Mouse (Mus musculus) lung, embryonic 14.5 days (tissue): ENCODE results near the gene Cep170. TPM values are rescaled to one million over a fixed set of nuclear protein-coding genes. Genes with fewer than 3 reads are reported as not detected.

Experiments used
- ATAC-seq: fragments of 200-750 bp; cut with Nextera tagmentation; 2 replicates; pipeline ENCODE4 v1.8.0; 2017; ENCODE audit warnings: mild to moderate bottlenecking, moderate TSS enrichment, moderate library complexity; ENCODE audit not compliant: insufficient read depth
- DNase-seq: peaks from one replicate; pipeline ENCODE4 v3.0.0-alpha.2; 2015
- H3K27ac ChIP-seq: fragments of 300-500 bp; sonication (generic); 2 replicates; pipeline ENCODE4 v1.5.1; 2014; ENCODE audit warnings: low read depth, mild to moderate bottlenecking, moderate library complexity
- H3K27me3 ChIP-seq: fragments of 300-500 bp; sonication (generic); 2 replicates; pipeline ENCODE4 v1.6.1; 2014; ENCODE audit warnings: low read length, control low read depth; ENCODE audit not compliant: insufficient read depth
- H3K36me3 ChIP-seq: fragments of 300-500 bp; sonication (generic); 2 replicates; pipeline ENCODE4 v1.6.1; 2014; ENCODE audit warnings: control low read depth; ENCODE audit not compliant: insufficient read depth
- H3K4me1 ChIP-seq: fragments of 300-500 bp; sonication (generic); 2 replicates; pipeline ENCODE4 v1.6.1; 2014; ENCODE audit warnings: antibody characterized with exemption, control low read depth; ENCODE audit not compliant: insufficient read depth
- H3K4me2 ChIP-seq: fragments of 300-500 bp; sonication (generic); 2 replicates; pipeline ENCODE4 v1.6.1; 2014; ENCODE audit warnings: mild to moderate bottlenecking
- H3K4me3 ChIP-seq: fragments of 300-500 bp; sonication (generic); 2 replicates; pipeline ENCODE4 v1.5.1; 2014; ENCODE audit warnings: low read depth, low read length
- H3K9ac ChIP-seq: fragments of 300-500 bp; sonication (generic); 2 replicates; pipeline ENCODE4 v1.6.1; 2014
- H3K9me3 ChIP-seq: fragments of 300-500 bp; sonication (generic); 2 replicates; pipeline ENCODE4 v1.6.1; 2016; ENCODE audit warnings: low read depth, low read length, control low read depth
- CTCF ChIP-seq: IDR thresholded peaks from 2 replicates; pipeline ENCODE4 v1.5.1; 2016; ENCODE audit warnings: antibody characterized with exemption, low read depth
- WGBS: fragments of 180-500 bp; shearing (Covaris S2); extraction: QIAGEN DNeasy Blood & Tissue Kit; methylation state at CpG from one replicate; pipeline ENCODE4 v1.1.7; 2014; 5-methylcytosine and 5-hydroxymethylcytosine counted together
- polyA plus RNA-seq: library from polyadenylated mRNA; unstranded; fragments of >200 nt; fragmentation: Nextera tagmentation; extraction: Ambion mirVana; gene quantifications from 2 replicates; pipeline ENCODE4 v1.2.1, GENCODE M21; 2014

The Cep170 gene
- polyA plus RNA-seq: 29.5 and 31.7 TPM in 2 replicates

DNA sequence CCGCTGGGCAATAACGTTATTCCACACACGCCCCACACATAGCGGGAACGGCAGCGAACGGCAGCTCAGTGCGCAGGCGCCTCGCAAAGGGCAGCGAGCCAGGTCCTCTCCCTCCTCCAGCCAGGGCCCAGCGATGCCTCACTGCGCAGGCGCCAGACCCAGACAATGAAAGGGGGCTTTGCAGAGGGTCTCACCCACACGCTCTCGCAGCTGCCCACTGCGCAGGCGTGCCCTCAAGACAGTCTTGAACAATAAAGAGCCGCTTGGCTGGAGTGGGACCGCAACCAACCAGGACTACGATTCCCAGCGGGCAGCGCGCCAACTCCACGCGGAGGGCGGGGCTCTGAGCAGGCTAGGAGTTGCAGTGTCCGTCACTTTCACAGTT lies at the start of gene Cep170:
Cep170 (minus strand) TSS at position 32 of the 385 bp plus-strand sequence.
- H3K36me3 ChIP-seq: no peaks in the 10 kb centered on the region
- under 1% methylated on average over 25 of the region's 28 CpGs for WGBS
- peak; percentile 95 for ATAC-seq

GRCm38 (mm10) chr1:176861981-176862644 lies 48.2 kb upstream of the Cep170 start:
- H3K4me1 ChIP-seq: no peaks in the 10 kb centered on the region
- no peak overlapping the region for H3K27ac ChIP-seq
- no peak overlapping the region for H3K4me3 ChIP-seq
- no peak overlapping the region for H3K9ac ChIP-seq
- no peaks in the 10 kb centered on the region for H3K36me3 ChIP-seq
- DNase-seq (peak; percentile 93), ATAC-seq (peak; percentile 62)
- peak; percentile 85 for TF ChIP-seq CTCF
- 55% methylated on average over 9 of the region's 9 CpGs for WGBS
- H3K9me3 ChIP-seq: no peaks in the 10 kb centered on the region
- no peaks in the 10 kb centered on the region for H3K27me3 ChIP-seq
- no peak overlapping the region for H3K4me2 ChIP-seq

More for the DNA sequence above, at the start of gene Cep170:
- Histone ChIP-seq H3K4me2 (peak within 1 kb of the TSS; percentile 76), H3K9me3 (no peaks in the 10 kb centered on the region), H3K4me3 (peak within 1 kb of the TSS; percentile 79), H3K9ac (peak within 1 kb of the TSS; percentile 91), H3K27ac (peak within 1 kb of the TSS; percentile 96), H3K4me1 (peaks cover 4% of the 10 kb centered on the region; the same call in 1 of the 2 replicates), H3K27me3 (no peaks in the 10 kb centered on the region)
- DNase-seq: peak; percentile 99
- TF ChIP-seq CTCF: no peak

DNA sequence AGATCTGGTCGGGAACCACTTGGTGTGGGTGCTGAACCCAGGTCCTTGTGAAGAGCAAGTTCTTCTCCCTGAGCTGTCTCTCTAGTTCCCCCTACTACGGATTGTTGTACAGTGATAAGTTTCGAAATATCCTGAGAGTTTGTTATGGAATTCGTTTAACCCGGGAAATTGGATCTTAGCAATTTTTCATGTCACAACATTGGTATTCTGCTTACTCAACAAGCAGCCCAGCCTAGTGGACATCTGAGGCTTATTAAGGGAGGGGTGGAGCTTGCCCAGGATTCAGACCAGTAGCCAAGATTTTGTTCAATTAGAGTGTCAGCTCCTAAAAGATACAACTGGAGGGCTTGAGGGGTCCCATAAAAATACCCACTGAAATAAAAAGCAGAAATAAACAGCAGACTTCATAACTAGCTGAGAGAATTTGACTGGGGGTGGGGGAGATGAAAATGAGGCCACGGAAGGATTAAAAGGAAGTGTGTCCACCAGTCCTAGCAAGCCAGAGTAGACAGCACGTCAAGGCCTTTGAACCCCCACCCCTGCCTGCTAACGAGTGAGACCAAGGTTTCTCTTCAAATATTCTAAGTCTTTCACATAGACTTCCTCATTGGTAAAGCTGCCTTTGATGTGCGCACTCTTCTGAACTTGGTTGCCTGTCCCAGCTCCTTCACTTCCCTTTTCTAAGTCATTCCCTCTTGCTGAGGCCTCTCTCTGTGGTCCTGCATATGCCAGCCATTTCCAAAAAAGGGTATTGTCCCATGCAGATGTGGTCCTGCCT lies 39.1 kb upstream of the Cep170 start:
- DNase-seq: no peak
- no peak for TF ChIP-seq CTCF
- H3K9me3 ChIP-seq: no peaks in the 10 kb centered on the region
- 79% methylated on average over 9 of the region's 9 CpGs for WGBS
- H3K4me2 ChIP-seq: no peak overlapping the region
- no peaks in the 10 kb centered on the region for H3K27me3 ChIP-seq
- no peaks in the 10 kb centered on the region for H3K4me1 ChIP-seq
- no peak overlapping the region for H3K27ac ChIP-seq
- no peak overlapping the region for H3K9ac ChIP-seq
- no peak for ATAC-seq
- no peak overlapping the region for H3K4me3 ChIP-seq
- H3K36me3 ChIP-seq: 0 out of 2 replicates have a peak, but pooled peaks cover 7% of the 10 kb centered on the region

GRCm38 (mm10) chr1:176851401-176851800 lies 37.5 kb upstream of the Cep170 start:
- 84% methylated on average over 7 of the region's 7 CpGs for WGBS
- no peak for ATAC-seq
- no peaks in the 10 kb centered on the region for H3K9me3 ChIP-seq
- H3K9ac ChIP-seq: no peak overlapping the region
- no peaks in the 10 kb centered on the region for H3K27me3 ChIP-seq
- no peak for DNase-seq
- 0 out of 2 replicates have a peak, but pooled peaks cover 7% of the 10 kb centered on the region for H3K36me3 ChIP-seq
- no peaks in the 10 kb centered on the region for H3K4me1 ChIP-seq
- H3K4me3 ChIP-seq: no peak overlapping the region
- H3K27ac ChIP-seq: no peak overlapping the region
- no peak for TF ChIP-seq CTCF
- H3K4me2 ChIP-seq: no peak overlapping the region

DNA sequence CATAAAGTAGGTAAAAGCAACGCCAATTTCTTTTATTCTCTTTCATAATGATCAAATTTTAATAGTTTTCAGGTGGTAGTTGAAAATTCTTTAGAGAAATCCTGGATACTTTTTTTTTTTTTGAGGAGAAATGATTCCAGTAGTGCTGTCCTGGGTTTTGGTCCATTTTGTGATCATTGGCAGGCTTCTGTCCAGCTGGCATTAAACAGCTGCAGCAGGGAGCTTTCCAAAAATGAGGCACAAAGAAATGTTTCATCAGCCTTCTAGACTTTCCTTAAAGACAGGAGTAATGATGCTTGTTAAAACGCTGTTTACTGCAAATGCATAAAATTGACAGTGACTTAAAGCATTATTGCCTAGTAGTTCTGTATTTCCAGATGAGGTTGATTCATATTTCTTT lies 35.5 kb upstream of the Cep170 start:
- no peak overlapping the region for H3K4me2 ChIP-seq
- no peak overlapping the region for H3K27ac ChIP-seq
- H3K4me3 ChIP-seq: no peak overlapping the region
- 66% methylated on average over 2 of the region's 2 CpGs for WGBS
- H3K4me1 ChIP-seq: no peaks in the 10 kb centered on the region
- H3K9ac ChIP-seq: no peak overlapping the region
- ATAC-seq (no peak), DNase-seq (peak; percentile 32)
- no peaks in the 10 kb centered on the region for H3K9me3 ChIP-seq
- no peak for TF ChIP-seq CTCF
- no peaks in the 10 kb centered on the region for H3K27me3 ChIP-seq
- 0 out of 2 replicates have a peak, but pooled peaks cover 15% of the 10 kb centered on the region for H3K36me3 ChIP-seq

GRCm38 (mm10) chr1:176848613-176849290 lies 34.9 kb upstream of the Cep170 start:
- DNase-seq: peak; percentile 13
- no peak for TF ChIP-seq CTCF
- 48% methylated on average over 11 of the region's 11 CpGs for WGBS

More at GRCm38 (mm10) chr1:176848613-176849290, 34.9 kb upstream of the Cep170 start:
- no peak overlapping the region for H3K4me2 ChIP-seq
- peak; percentile 48; the same call in 1 of the 2 replicates for ATAC-seq
- H3K9ac ChIP-seq: no peak overlapping the region
- no peaks in the 10 kb centered on the region for H3K9me3 ChIP-seq
- H3K27me3 ChIP-seq: no peaks in the 10 kb centered on the region
- H3K27ac ChIP-seq: no peak overlapping the region
- H3K4me3 ChIP-seq: no peak overlapping the region
- H3K36me3 ChIP-seq: 0 out of 2 replicates have a peak, but pooled peaks cover 15% of the 10 kb centered on the region
- no peaks in the 10 kb centered on the region for H3K4me1 ChIP-seq
